Mouse (Mus musculus) C2C12 (cell line): ENCODE data around the gene Tes3-ps.

Source experiments
- CTCF ChIP-seq: IDR thresholded peaks from one replicate; pipeline ENCODE4 v1.5.1; 2011; ENCODE audit not compliant: control insufficient read depth, insufficient read depth, insufficient read length
- MAX ChIP-seq: IDR thresholded peaks from one replicate; pipeline ENCODE4 v1.6.1; 2011; ENCODE audit warnings: mild to moderate bottlenecking, control low read depth
- MYOG ChIP-seq: IDR thresholded peaks from one replicate; pipeline ENCODE4 v1.6.1; 2011; ENCODE audit not compliant: control insufficient read depth, insufficient read length; ENCODE audit errors: extremely low read depth
- USF1 ChIP-seq: IDR thresholded peaks from one replicate; pipeline ENCODE4 v1.6.1; 2011; ENCODE audit warnings: low read depth, mild to moderate bottlenecking, control low read depth, moderate library complexity

GRCm38 (mm10) chr13:49478851-49479374 lies 14.2 kb upstream of the Tes3-ps start:
- TF ChIP-seq CTCF (no peak), USF1 (no peak), MAX (no peak), MYOG (no peak)
